Mouse (Mus musculus) liver, adult (tissue): Measurements from ENCODE around the gene Stab1.

Experiments
- GATA4 ChIP-seq: IDR thresholded peaks from 2 replicates; pipeline ENCODE4 v1.6.1; 2014; ENCODE audit warnings: mild to moderate bottlenecking, low read length; ENCODE audit not compliant: insufficient replicate concordance

The Stab1 gene

DNA sequence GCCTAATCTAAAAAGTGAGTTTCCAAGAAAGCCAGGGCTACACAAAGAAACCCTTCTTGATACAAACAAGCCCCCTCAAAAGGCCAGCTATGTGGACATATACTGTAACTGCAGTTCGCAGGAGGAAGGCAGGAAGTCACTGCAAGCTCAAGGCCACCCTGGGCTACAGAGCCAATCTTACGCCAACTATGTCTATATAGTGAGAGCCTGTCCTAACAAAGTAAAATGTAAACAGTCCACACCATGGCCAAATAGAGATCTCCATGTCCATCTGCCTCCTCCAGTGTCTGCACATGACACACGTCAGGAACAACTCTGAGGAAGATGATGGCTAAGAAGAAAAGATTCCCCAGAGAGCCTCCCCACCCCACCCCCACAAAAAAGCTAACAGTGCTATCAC lies 31.6 kb upstream of the Stab1 start:
- no peak for TF ChIP-seq GATA4

DNA sequence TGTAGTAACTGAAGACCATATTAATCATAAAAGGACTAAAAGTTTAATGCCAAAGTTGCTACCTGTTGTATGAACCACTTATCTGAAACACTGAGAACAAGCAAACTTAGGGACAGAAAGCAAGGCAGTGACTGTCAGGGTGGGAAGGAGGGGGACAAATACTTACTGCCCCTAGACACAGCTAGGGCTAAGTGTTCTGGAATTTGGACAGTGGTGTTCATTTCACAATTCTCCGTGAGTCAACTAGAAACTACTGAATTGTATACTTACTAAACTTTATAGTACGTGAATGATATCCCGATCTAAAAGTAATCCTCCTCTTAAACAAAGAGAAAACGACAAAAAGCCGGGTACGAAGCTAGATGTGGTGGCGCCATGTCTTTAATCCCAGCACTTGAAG lies 31.2 kb upstream of the Stab1 start:
- TF ChIP-seq GATA4 = no peak

DNA sequence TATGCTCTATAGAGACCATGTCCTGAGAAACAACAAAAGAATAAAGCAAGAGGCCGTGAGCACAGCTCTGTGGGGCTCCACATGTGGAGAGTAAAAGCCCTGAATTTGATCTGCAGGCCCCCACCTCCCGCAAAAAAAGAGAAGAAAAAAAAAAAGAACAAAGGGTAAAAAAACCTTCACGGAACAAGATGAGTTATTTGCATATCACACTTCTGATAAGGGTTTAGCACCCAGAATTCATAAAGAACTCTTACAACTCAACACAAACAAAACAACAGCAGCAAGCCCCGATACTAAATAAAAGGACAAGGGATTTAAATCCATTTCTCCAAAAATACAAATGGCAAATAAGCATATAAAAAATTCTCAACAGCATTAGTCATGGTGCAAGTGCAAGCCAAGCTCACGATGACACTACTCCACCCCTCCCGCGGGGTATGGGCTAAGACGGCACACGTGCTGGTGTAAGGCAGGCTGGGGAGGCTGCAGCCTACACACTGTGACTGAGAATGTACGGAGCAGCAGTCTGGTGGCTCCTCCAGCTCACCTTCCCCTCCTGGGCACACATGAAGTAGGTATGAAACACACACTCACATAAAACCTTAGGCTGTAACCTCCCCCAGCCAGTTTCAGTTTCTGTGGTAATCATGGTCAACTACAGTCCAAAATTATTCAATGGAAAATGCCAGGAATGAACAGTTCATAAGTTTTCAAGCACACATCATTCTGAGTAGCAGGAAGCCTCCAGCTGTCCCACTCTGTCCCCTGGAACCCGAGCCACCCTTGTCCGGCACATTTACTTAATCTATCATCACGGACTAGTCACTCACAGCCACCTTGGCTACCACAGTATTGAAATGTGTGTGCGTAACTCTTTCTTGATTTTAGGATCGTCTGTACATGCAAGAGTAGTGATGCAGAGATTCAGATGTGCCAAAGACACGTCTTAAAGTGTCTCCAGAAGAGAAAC lies 29.4 kb upstream of the Stab1 start:
- TF ChIP-seq GATA4 = no peak

DNA sequence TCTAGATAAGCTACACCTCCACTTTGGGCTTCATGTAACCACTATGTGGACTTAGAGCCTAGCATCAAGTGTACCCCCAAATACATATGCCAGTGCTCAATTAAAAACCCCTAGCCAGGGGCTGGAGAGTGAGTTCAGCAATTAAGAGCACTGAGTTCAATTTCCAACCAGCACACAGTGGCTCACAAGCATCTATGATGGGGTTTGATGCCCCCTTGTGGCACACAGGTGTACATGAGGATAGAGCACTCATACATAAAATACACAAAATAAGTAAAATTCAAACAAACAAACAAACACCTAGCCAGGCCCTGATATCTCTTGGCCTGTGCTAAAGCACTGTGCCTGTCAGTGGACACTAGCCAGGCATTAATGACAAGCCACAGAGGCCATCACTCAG lies 27.5 kb upstream of the Stab1 start:
- TF ChIP-seq GATA4 = no peak

DNA sequence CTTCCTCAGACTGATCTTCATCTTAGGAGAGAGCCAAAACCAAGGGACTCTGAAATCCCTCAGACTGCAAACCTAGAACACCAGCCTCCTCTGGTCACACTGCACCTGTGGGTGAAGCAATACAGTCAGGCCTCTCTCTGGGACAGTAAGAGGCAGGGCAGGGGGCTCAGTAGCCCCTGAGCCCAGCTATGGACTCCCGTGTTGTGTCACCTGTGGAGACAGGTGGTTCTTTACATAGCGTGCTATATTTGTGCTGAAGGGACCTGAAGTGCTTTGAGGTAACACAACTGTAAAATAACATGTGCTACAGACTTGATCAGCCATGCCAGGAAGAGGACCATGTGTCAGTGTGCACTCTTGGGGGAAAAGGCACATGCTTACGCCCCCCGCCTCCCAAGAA lies 27.1 kb upstream of the Stab1 start:
- TF ChIP-seq GATA4 = no peak

DNA sequence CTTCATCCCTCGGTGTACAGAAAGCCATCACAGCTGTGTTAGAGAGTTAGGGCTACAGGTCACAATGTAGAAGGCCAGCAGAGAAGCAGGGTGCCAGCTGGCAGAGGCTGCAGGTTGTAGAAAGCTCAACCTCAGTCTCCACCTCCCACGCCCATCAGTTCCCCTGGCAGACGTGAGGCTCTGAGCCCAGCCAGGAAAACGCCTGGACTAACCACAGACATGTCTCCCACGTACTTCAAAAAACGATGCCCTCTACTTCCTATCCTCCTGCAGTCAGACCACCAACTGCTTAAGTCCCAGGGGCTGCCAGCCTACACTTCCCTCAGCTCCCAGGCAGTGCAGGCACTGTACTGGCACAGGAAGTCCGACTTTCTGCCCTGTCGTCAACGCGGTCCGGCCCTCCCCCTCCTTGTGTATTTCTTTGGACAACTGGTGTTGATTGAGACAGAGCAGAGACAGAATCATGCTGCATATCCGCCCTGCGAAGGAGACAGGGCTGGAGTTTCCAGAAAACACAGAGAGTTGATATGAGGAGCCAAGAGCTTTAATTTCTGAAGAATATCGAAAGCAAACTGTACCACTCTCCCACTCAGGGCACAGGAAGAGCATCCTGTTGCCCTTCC lies 26.6 kb upstream of the Stab1 start:
- peak; percentile 66; the same call in 1 of the 2 replicates for TF ChIP-seq GATA4

DNA sequence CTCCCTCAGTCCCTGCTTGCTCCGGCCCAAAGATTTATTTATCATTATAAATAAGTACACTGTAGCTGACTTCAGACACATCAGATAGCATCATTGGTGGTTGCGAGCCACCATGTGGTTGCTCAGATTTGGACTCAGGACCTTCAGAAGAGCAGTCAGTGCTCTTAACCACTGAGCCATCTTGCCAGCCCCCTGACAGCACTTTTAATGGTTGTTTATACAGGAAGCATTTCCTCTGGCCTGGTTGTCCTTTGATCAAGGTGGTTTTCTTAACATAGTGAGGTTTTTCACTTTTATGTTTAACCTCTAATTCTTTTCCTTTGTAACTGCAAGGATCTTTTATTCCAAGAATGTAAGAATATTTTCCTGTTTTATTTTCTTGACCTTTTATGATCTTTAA lies 26.0 kb upstream of the Stab1 start:
- TF ChIP-seq GATA4 = no peak

DNA sequence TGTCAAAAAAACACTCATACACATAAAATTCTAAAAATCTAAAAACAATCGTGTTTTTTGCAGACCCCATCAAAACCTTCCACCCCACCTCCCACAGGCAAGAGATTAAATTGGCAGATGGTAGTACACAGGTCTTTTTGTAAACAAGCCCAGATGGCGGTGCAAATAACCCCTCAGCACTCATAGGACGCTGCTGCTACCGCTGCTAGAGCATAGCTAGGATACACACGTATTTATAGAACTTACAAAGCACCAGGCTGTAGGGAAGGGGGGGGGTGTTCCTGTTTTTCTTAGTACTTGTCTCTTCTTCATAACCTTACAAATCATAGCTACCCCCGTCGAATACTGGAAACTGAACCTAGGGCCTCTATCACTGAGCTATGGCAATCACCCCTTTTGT lies 25.4 kb upstream of the Stab1 start:
- no peak for TF ChIP-seq GATA4

DNA sequence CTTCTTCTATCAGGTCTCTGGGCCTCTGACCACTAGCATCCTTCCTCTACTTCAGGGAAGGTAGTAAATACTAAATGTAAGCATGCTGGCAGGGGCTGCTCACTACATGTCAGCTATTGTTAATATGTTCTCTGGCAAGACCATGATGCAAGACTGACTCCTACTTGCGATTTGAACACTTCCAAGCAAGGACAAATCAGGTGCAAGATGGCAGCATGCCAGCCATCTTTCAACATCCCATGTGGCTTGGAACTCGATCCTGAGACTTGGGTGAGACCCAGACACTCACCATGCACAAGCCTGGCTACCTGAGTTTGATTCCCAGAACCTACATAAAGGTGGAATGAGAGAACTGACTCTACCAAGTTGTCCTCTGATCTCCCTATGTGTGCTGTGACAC lies 23.5 kb upstream of the Stab1 start:
- no peak for TF ChIP-seq GATA4

DNA sequence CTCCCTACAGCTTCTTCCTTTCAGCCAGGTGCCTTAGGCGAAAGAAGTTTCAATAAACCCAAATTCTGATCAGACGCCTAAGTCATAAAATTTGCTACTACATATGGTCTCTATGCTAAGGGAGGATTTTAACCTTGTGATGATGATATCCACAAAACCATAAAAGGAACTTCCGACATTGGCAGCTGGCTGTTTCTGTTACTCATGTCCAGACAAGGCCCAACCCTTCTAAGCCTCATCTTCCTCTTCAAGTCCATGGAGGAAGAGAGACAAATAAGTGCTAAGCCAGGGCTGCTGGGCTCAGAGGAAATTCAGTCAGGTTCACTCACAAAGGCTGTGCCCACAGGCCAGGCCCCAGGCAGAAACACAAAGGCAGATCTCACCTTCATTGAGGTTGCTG lies 20.9 kb upstream of the Stab1 start:
- no peak for TF ChIP-seq GATA4

DNA sequence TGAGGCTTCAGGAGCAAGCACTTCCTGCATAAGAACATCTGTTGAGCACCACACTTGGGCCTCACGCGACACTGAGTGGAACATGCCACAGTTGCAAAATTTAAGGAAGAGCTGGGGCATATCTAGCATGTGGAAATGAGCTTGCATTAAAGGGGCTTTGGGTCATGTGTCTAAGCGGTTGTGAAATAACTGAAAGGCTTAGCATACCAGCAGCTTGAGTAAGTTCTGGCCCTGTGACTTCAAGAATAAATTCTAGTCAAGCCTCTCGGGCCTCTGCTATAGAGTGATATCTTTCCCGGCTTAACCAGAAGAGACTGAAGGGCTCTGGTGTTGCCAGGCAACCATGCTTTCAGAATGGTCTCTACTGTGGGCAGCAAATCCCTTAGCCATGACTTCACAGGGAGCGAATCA lies 20.3 kb upstream of the Stab1 start:
- peak; percentile 44; the same call in 1 of the 2 replicates for TF ChIP-seq GATA4

DNA sequence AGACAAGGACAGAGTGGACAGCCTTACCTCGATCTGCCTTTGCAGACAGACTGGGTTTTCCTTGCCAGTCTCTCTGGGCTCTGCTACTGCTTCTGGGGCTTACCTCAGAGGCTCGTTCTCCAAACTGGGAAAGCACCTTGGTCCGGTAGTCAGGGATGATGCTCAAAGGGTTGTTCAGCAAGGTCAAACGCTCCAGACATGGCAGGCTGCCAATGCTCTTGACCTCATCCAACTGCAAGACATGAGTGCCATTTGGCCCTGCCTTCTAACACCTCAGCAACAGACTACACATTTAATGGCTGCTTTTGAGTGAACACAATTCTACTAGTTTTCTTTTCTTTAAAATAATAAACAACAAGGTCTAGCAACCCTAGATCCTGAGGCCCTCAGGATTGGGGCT lies 18.2 kb upstream of the Stab1 start:
- TF ChIP-seq GATA4 = no peak

DNA sequence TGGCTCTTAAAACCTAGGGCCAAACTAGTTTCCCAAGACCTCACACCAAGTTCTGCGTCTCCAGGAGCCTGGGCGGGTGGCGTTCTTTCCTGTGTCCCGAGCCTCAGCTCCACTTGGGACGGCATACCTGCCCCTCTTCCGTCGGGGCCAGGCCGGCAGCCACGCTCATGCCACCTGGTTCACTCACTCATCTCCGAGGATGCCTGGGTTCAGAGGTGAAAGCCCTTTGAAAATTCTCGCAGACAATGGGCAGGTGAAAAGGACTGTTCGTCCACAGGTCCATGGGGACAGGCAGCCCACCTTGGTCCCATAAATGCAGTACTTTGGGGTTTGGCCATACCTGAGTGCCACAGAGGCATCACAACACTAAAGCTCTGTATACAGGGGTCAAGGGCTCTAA lies 15.8 kb upstream of the Stab1 start:
- TF ChIP-seq GATA4 = no peak

DNA sequence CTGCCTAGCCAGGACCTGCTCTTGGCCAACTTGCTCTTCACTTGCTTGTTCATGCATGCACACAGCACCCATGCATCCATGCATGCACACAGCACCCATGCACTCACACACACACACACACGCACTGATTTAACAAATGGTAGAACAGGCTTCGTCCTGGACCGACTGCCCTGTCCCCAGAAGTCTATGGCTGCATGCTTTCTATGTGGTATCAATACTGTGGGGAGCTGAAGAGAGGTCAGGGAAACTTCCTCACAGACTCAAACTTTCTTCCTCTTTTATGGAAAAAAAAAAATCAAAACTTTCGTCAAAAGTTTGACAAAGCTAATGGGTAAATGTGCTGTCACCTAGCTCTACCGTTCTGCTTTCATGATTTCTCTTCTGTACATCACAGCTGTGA lies 15.1 kb upstream of the Stab1 start:
- TF ChIP-seq GATA4 = no peak

DNA sequence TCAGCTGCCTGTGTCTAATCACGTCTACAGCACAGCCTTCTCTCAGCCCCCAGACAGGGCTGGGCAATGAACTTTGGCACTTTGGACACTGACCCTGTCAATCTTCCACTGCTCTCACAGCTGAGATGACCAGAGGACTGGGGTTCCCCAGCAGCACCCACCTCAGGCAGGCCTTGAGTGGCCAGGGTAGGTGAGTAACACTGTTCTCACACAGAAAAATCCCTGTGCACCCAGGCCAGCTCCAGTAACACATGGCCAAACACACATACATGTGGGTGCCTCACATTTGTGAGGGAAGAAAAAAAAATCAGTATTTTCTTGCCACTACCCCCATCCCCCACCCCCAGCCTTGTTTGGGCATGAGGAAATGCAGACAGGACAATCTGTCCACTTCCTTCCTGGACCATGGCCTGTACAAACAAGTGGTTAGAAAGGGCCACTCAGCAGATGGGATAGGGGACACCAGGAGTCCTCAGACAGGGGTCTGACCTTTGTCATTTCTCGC lies 14.4 kb upstream of the Stab1 start:
- peak; percentile 73; the same call in 1 of the 2 replicates for TF ChIP-seq GATA4

DNA sequence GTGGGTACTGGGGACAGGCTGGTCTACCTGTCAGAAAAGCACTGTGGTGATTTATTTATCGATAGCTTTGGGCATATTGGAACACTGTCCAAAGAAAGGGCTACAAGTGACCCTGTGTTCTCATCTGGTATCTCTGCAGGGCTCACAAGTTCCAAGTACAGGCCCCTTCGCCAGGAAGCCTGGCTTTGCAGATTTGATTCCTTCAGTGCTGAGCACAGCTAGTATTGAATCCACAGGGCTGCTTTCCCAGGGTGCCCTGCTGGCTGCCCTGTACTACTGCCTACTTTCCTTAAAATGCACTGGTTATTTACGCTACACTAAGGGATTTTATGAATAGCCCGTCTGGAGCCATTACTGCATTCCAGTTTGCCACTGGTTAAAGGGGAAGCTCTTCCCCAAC lies 13.1 kb upstream of the Stab1 start:
- TF ChIP-seq GATA4 = peak; percentile 85; the same call in 1 of the 2 replicates
